Mouse (Mus musculus) frontal cortex, postnatal 36 days (tissue): ENCODE results near the gene Serpina3a.
"Not testable (repeated sequence)": the region's sequence is repeated elsewhere in the genome, so short reads cannot be mapped to it uniquely, and the experiment has no call there.

Experiments used
- DNase-seq, 2 experiments: peaks; one replicate each; pipeline ENCODE4 v3.0.0; 2022; ENCODE audit warnings: low spot score in 2 of 2

Serpina3a gene

DNA sequence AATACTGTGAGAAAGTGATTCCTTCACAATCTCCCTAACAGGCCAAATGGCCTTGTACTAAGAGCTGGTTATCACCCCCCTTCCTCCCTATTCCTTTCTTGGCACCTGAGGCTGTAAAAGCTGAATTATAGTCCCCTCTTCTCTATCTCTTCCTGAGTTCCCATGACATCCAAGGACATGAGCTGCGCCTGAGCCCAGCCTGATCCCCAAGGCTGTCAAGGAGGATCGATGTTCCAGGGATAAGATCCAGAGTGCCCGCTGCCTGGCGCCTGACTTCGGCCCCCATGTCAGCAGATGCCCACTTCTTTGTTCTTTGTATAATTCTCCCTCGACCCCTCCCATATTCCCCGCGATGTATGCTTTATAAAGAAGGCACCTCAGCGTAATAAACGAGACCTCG, at the start of gene Serpina3a:
Gene Serpina3a, plus strand, starts transcription at position 392 of the 400 bp plus-strand sequence.
- DNase-seq: not testable (repeated sequence)

DNA sequence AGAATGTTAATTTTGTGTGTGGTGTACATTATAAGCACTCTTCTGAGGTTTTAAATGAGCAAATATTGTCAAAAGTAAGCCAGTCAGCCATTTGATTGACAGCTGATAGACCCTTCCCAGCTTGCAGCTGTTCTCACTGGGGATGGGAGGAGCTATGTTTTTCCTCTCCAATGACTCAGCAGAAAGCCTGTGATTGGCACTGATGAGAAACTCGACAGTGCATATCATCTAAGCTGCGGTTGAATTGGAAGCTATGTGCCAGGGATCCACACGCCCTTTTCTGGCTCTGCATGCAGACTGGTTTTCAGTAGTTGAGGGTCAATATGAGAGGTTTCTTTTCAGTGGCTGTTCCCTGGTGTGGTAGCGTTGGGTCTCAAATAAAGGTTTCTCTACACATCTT, 48.0 kb upstream of the Serpina3a start:
- no peak for DNase-seq

DNA sequence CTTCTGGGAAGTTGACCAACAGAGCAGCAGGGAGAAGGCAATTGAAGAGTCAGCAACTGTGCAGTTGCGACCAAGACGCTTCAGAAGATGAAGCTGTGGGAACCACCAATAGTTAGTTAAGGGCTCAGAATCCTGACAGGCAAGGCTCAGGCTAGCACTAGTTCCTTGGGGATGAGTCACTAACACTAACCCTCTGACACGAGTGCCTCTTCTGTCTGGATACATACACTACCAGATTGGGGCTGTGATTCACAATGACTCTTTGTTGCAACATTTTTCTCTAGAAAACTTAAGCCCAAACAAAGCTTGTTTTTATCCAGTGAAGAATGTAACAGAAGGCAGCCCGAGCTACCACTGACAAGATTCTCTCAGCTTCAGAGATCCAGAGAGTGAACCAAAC, 47.5 kb upstream of the Serpina3a start:
- no peak for DNase-seq

DNA sequence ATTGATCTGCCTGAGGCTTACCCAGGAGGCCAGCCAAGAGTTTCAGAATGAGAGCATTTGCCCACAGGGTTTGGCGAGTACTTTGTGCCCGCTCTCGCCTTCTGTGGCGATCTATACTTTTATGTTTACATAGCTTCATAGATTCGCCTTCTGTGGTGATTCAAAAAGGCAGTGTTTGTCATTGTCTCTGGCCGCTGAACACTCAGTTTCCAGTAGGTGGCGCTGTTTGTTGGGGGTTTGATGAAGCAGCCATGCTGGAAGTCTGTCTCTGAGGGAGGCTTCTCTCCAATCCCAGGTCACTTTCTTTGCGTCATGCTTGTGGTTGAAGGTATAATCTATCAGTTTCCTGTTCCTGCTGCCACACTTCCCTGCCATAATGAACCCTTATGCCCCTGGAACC, 46.3 kb upstream of the Serpina3a start:
- peak; percentile 26 to 44 for DNase-seq

DNA sequence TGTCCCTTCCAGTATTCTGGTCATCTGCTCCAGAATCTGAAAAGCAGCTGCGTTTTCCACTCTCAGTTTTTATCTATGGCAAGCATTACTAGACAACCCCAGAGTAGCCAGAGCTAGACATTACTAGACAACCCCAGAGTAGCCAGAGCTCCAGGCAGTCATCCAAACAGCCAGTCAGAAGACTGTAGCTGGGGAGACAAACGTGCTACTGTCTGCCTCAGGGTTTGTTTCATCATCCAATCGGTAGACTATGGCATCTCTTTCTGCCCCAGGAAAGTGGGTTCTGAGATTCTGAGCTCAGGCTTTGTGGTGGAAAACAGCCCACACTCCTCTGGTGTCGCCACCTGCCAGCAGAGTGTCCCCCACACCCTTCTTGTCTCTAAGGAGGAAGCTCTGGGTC, 45.0 kb upstream of the Serpina3a start:
- peak; percentile 54 to 71 for DNase-seq

DNA sequence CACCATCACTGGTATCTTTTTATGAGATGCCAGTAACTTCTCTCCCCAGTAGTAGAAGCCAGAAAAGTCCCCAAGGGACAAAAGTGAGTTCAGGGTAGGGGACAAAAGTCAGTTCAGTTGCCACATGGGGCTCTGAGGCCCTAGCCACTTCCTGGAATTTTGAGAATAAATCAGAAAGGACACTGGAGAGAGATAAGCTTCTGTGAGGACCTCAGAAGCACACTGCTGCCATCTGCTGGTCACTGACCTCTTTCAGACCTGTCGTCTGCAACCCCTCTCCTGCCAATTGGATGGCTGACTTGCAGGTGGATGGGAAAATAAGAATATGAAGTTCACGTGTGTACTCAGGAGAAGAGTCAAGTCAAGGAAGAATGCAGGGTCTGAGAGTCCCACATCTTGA, 42.9 kb upstream of the Serpina3a start:
- DNase-seq: peak; percentile 80 to 85

DNA sequence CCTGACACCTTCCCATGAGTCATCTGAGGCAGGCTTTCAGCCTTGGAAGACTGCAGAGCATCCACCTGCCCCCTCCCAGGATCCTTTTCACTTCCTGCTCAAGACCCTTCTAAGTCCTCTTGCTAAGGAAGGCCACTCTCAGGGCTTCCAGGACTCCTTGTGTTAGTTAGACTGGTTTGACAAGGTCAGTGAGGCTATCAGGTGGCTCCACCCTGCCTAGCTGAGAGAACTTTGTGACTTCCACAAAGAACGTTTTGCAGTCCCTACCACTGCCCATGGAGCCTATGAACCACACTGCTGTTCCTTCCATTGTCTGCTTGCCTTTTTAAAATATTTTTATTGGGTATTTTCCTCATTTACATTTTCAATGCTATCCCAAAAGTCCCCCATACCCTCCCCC, 40.8 kb upstream of the Serpina3a start:
- no peak for DNase-seq

DNA sequence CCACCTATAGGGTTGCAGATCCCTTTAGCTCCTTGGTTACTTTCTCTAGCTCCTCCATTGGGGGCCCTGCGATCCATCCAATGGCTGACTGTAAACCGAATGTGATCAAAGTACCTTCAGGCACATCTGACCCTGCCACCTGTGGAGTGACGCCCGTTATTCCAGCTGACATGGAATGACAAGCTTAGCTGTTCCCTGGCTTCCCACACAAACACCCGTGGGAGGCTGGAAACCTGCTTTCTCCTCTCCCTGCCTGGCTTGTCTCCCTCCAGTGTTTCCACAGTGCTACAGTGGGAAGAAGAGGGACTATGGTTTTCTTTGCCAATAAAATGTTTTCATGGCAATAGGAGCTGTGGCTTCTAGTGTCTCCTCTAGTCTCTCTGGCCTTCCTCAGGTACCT, 40.2 kb upstream of the Serpina3a start:
- DNase-seq: peak in 1 of 2 experiments; percentile 28

DNA sequence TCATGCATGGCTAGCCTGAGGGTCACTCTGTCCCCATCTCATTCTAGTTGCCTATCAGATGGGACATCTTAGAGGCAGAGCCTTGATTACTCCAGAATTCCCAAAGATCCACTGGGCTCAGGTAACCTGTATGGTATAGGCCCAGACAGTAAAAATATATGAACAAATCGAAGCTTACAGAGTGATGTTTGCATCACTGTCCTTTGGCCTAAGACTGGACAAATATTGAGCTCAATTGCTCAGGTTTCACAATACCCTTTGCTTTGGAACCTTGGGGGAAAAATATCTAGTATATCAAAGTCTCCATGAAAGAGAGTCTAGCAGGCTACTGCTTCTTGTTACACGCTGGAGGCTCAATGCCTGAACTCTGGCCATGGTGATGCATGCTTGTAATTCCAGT, 22.4 kb upstream of the Serpina3a start:
- no peak for DNase-seq

DNA sequence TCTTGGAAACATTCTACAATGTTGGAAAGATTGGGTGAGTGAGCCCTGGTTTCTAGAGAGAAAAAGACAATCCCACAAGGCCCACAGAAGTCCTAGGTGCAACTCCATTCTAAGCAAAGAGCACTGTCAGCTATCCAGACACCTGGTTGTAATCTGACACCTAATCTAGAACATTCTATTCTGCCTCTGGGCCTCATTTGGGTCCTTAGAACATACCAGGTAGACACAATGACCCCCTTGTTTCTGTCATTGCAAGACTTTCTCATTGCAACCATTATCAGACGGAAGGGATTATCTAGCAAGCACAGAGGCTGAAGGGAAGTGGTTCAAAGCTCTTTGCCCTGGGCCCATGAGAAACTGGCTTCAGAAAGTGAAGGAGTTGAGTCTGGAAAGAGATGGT, 21.2 kb upstream of the Serpina3a start:
- DNase-seq: no peak

DNA sequence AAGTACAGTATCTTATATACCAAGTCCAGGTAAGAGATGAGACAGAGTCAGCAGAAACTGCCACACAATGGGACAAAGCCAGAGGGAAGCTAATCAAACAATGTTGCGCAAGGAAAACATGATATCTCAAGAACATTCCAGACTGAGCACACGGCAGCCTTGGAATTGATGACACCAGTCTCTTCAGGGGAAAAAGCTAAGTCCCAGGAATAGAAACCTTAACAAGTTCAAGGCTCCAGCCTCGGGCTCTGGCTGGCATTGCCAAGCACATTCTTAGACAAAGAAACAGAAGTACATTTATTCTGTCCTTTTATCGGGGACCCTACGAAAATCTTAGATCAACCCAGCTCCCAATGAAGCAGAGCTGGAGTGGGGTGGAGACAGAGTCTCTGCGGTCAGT, 11.8 kb upstream of the Serpina3a start, which contains the start of gene Serpina5:
Gene Serpina5, plus strand, starts transcription at position 346 of the 400 bp plus-strand sequence.
- no peak for DNase-seq

DNA sequence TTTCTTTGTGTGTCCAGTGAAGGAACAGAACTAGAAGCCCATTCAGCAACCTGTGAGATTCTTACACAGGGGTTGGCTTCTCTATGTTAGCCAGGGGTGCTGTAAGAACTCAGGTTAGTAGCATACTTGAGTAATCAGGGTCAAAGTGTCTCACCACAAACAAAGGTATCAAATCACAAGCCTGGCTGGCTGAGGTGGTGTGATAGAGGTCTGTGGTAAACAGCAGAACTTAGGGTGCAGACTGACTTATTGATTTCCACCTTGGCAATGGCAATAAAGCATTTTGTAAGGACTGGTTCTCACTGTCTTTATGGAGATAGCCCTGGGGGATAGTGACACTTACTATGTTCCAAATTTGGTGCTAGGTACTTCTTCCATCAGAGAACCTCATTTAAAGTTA, 6.7 kb upstream of the Serpina3a start:
- DNase-seq: no peak

DNA sequence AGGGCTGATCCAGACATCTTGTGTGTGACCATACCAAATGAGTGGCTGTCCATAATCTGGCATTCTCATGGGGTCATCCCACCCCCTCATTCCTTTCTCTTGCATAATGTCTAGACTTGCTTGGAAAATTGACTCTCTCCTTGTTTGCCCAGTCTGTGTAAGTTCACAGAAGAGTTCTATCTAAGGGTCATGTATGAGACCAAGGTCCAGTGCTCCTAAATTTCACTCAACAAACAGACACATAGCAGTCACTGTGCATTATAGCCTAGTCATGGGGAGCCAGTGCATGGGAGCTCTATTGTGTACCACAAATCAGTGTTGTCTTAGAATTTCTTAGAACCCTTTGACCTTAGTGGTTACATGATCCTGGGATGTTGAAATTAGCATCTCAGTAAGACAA, 5.6 kb upstream of the Serpina3a start:
- DNase-seq: no peak

DNA sequence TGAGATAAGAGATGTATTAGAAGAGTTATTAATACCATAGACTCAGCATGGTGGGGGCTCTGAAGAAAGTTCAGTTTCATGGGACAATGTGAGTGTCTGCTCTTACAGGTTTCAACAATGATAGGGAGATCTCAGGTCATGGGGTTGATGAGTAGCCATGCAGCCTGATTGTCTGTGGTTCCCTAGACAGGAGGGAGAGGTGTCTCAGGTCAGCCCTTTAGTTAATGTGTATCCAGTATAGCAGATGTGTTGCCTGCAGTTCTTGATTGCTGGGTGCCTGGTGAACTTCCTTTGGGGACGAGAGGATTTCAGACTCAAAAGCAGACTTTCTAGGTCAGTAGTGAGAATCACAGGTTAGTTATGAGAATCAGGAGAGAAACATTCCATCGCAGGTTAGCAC, 4.0 kb upstream of the Serpina3a start:
- DNase-seq: no peak

DNA sequence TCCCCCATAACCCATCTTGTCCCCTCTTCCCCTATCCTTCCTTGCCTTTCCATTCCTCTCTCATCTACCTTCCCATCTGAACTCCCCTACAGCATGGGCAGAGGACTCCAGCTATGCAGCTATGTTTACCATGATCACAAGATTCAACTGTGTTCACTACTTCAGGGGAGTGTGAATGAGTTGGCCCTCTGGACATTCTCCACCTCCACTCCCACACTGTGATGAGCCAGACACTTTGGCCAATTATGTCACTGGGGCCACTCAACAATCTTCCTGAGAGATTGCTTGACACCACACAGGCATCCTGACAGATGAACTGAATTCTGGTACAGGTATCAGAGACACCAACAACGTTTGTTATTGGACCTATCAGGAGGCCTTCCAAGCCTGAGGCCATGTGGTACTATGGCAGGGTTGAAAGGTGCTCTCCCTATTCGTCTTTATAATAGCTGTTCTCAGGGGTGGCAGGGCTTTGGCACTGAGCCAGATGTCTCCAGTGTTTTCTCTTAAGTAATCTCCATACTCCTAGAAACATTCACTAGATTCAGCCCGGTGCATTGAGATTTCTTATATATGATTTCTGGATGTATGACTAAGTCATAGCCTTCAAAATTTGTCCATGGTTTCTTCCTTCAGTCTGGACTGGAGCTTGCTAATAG, 2.5 kb downstream of the Serpina3a start:
- no peak for DNase-seq

DNA sequence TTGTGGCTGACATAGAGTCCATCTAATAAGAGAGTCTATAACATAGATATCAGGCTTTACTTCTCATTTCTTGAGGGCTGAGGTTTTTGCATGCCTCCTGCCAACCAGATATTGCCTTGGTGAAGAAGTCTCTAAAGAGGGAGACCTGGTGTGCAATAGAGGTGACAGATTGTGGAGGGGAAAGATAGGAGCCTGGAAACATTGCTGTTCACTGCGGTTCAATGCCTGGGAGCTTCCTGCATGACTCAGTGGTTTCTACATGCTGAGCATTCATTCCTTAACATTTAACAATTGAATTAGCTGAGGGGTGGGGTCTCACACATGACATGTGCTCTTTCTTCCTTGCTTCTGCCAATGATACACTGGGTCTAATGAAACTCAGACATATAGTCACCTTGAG, 10.6 kb downstream of the Serpina3a start:
- DNase-seq: no peak

DNA sequence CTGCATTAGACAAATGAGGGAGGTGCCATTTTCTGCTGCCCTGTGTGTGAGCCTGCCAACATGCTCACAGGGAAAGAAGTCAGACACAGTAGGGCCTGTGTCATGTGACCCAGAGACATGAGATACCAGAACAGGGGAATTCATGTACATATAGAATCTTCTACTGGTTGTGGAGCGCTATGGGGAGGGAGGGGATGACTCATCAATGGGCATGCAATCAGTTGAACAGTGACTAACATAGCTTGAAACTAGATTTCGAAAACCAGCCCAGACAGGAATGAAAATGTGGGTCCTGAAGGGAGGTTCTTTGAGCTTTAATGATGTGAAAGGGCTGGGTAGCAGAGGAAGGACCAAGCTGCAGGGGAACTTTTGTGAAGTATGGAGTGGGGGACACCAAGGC, 11.5 kb downstream of the Serpina3a start:
- DNase-seq: no peak

DNA sequence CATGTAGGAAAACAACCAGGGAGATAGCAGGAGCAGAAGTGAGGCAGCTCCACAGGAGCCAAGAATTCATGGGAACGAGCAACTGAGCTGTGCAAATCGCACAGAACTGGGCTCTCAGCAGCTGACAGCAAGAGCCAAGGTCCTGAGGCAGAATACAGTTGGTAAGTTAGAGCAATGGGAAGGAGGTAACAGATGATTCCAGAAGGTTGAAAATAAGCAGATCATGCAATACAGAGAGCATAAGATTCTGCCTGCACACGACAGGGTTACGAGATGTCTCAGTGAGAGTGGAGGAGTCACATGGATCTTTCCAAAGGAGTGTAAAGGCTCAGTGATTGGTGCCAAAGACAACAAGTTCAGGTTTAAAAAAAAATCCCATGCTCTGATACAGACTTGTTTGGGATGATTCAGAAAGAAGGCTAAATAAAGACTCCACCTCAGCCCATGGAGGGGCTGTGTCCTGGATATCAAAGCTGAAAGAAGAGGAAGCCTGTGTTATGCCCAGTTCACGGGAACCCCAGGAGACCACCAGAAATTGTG, 12.6 kb downstream of the Serpina3a start:
- DNase-seq: no peak

DNA sequence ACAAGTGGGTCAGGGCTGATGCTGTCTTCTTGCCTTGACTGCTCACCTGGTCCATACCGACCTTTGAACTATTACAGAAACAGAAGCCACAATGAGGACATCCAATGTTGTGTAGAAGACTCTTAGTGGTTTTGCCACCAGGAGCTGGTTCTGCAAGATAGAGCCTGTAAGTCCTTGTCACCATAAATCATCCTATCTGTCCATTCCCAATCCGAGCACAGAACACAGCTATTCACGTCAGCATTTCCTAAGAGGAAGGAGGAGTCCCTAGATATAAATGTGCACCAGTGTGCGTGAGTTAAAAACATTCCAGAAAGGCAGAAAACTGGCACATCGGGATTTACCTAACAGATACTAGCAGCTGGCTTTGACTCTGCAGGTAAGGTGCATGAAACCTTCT, 15.2 kb downstream of the Serpina3a start, which contains the start of gene Serpina3b:
Gene Serpina3b, plus strand, starts transcription at position 301 of the 400 bp plus-strand sequence.
- DNase-seq: no peak

DNA sequence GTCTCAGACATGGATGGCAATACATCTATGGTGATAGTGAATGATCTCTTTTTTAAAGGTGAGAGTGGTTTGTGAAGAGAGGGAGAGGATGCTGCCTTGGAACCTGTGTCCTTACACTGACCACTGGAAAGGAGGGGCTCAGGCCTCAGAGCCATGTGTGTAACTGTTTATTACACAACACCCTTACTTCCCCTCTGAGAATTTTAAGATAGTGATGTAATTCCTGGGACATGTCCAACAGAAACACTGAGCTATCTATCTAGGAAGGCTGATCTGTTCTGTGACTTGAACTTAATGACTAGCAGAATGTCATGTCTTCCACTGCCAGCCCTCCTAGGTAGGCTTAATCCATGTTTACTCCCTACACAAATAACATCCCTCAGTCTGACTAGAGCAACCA, 18.5 kb downstream of the Serpina3a start:
- DNase-seq: no peak

DNA sequence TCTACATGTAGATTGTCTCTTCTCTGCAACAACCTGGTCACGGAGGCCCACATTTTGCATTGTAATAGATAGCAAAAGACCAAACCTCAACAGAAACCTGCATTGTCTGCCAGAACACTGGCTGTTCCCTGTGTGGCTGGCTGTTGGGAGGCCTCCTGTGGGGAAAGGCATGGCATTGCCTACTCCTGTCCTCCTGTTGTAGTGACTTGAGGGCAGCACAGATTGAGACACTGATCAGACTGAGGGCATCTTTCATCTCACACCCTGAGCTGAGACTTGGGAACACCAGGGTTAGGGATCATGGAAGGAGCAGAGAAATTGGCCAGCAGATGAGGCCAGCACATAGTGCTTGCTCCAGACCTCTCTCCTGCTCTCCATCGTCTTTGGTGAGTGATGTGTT, 25.7 kb downstream of the Serpina3a start:
- no peak for DNase-seq

DNA sequence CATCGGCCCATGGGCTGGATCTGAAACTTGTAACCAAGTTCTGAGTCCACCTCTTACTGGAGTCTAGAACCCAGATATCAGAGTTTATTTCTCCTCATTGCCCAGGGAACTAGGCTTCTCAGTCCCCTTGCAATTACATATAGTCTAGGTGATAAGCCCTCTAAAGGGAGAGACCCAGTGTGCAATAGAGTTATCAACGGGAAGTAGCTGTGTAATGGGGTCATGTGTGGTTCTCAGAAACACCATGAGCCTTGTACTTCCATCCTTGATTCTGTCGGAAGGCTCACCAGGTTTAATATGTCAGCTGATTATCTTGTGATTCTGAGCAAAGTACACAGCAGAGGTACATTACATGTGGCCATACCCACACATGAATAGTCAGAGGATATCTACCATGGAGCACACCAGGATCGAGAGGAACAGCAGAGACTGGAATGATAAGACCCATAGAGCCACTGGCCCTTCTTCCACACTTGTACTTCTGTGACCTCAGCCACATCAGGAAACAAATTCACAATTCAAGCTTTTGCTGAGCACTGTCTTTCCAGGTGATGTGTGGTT, 28.1 kb downstream of the Serpina3a start:
- no peak for DNase-seq

DNA sequence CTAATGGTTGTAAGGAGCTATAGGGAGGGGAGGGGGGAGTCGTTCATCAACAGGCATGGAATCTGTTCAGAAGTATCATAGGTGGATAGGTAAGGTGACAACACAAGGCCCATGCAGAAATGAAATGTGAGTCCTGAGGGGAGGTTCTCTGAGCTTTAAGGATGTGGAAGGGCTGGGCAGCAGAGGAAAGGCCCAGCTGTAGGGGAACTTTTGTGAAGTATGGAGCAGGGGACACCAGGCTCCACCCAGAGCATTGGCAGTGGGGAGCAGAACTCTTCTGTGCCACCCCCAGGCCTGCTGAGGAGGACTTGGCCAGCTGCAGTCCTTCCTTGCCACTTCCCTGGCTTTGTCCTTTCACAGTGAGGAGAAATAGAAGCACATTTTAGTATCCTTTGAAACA, 29.0 kb downstream of the Serpina3a start:
- no peak for DNase-seq
